Mouse (Mus musculus) lung, postnatal 10 days (tissue): ENCODE measurements around the gene Phgdh.
A peak's percentile ranks its signal among the peaks of the same experiment; 100 is the strongest.

Experiments
- DNase-seq: peaks from one replicate; pipeline ENCODE4 v3.0.0; 2021

Phgdh gene

DNA sequence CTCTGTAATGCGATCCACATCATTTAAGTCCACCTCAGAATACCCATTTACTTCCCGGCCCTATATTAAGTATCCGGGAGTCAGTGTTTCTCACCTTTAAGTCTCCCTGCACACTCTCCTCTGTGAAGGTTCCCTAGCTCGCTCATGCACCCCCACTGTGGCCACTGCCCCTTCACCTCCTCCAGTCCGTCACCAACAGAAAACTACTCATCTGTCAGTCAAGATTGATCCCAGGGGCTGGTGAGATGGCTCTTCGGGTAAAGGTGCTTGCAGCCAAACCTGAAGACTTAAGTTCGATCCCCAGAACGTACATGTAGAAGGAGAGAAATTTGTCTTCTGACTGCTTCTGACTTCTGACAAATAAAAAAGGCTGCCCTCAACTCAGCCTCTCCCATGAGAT is 57.4 kb downstream of the Phgdh start:
- no peak for DNase-seq

DNA sequence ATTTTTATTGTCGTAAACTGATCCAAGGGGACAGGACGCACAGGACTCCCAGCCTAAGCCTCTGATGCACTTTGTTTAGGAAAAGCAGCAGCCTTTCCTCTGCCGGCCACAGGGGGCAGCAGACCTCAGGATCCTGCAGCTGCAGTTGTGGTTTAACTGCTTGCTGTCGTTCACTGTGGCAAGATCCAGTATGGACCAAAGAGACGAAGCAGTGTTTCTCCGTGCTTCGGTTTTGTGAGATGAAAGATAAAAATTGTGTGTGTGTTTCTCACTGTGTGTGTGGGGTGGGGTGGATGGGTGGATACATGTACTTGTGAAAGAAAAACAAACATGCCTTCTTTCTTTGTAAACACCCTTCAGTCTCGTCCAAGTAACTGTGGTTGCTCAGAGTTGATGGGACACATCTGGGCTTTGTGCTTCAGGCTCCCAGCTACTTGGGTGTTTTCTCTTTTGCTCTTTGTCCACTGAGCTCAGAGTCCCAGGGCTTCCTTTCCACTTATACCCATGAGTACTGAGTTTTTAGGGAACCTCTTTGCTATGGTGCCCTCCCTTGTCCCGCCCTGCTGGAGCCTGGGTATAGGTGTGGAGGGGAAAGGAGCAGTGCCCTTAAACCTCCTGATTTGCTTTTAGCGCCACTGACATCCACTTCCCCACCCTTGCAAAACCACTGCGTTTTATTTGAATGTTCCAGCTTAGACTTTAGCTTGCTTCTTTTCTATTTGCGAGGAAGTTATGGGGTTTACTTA is 58.7 kb downstream of the Phgdh start:
- peak; percentile 68 for DNase-seq

DNA sequence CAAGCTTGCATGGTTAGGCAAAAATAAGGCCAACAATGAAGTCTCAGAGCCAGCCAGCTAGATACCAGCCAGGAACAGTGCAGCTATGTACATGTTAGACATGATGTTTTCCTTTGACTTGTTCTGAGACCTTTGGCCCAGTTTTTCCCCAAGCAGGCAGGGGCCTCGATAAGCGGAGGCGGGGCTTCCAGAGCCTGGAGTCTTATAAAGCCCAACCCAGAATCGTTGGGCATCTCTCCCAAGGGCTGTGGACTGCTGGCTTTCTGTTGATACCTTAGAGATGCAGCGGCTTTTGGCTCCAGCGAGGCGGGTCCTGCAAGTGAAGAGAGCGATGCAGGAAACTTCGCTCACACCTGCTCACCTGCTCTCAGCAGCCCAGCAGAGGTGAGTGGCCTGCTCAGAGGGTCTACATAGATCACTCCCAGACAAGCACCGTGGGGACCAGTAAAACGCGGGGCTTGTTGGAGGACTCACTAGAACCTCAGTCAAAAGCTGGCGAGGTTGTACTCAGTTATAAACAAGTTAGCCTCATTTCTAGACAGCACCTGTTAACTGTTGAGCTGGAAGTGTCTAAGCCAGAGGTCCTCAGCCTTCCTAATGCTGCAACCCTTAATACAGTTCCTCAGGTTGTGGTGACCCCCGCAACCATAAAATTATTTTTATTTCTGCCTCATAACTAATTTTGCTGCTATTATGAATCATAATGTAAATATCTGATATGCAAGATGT is 59.4 kb downstream of the Phgdh start, which contains the start of gene Hmgcs2:
Hmgcs2 (plus strand) TSS at position 232 of the 729 bp plus-strand sequence.
- DNase-seq = peak; percentile 76

DNA sequence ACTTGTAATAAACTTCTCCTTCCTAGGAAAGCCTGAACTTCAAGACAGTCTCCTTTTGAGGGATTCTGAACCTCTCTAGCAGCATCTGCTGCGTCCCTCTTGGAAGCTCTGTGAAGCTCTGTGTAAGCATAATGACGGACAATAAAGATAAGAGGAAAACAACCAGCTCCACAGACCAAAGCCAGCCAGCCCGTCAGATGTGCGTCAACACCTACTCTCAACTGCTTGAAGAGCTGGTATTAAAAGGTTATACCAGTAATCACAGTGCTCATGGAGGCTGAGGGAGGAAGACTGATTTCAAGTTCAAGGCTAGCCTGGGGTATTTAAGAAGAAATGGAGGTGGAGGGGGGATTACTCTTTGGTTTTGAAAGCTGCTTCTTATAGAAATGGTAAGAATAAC is 60.1 kb downstream of the Phgdh start:
- no peak for DNase-seq

DNA sequence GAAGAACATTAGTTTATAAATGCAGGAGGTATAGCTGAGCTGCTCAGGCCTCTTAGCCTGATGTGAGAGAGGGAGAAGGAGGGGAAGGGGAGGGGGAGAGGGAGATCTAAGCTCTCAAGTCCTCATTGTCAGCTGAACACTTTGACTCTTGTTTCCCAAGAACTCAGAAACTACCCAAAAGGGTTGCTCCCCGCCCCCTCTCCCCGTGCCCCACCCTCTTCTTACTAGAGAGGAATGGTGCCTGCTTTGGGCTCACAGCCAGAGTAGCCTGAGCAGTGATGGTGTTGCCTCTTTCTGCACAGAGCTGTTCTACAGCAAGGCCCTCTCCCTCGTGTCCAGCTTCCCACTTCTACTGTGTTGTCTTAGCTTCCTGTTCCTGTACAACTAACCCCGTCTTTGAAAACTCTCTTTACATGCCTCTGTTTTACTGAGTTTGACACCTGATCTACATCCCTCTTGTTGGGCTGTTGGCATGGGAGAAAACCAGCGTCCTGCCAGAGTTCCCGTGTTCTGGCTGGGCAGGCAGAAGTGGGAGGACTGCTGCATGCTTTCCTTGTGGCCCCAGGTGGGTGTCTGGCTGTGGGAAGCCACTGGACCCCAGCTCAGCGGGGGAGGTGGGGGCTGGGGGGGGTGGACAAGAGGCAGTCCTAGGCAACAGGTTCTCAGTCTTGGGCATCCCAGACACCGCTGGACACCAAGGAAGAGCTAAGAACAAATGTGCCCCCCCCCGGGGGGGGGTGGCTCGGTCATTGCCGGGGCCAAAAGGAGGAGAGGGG is 66.0 kb downstream of the Phgdh start:
- peak; percentile 24 for DNase-seq

DNA sequence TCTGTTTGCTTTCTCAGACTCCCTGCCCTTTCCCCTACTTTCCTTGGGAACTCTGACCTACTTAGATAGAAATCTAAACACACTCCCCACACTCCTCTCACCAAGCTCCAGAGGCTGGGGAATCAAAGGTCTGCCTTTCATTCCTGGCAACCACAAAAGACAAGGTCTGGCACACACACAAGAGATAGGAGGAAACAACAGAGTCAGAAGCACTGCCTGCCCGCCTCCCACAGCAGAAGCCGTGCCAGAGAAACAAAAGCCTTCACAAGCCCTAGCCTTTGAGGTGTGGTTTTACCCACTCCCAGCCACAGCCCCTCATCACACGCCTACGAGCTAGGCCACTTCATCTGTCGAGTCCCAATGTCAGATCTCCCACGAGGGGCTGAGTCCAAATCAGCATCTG is 72.5 kb downstream of the Phgdh start:
- DNase-seq = peak; percentile 53
